ENCODE assay signal across 16 mouse cellular contexts in the genomic region with DNA sequence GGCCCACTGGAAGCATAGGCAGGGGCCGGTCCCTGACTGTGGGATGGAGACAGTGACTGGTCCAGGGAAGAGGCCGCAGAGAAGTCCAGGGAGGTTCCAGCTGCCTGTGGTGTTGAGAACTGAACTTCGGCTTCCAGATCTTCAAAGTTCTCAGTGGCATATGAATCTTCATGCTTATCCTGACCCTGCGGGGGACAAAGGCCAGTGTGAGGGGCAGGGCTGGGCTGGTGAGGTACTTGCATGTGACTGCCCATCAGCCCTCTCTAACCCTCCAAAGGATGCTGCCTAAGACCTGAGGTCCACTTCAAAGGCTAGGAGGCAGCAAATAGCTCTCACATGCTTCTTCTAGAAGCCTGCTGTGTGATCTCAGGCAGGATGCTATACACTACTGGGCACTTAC. TPM values are rescaled to one million over a fixed set of nuclear protein-coding genes. Genes with fewer than 3 reads are reported as not detected.
DNase-seq lines count a peak whose midpoint lies in the region; ATAC-seq and TF ChIP-seq lines count a peak whose summit lies in the region.
"Had no signal": no experiment of that assay in that cellular context is flagged by ENCODE, and none has a peak within 500 bp of the region (broad histone marks: within the 10 kb centered on the region; RNA-seq: fewer than 3 reads in every experiment).

No protein-coding gene starts in this region.

- peak overlapping the region; percentile 99 for H3K27ac ChIP-seq in gastrocnemius, adult 2 months
- H3K27ac ChIP-seq in heart, embryonic 16.5 days (ENCODE audit: low read length) = peak overlapping the region; percentile 84
- H3K27ac ChIP-seq: embryonic facial prominence, embryonic 12.5 days; forebrain, embryonic 15.5 days; hindbrain, embryonic 15.5 days; kidney, embryonic 15.5 days had no signal

- H3K9ac ChIP-seq in heart, embryonic 16.5 days (ENCODE audit: low read length) = no peak overlapping the region
- H3K9ac ChIP-seq: embryonic facial prominence, embryonic 12.5 days; forebrain, embryonic 15.5 days; heart, embryonic 12.5 days; hindbrain, embryonic 15.5 days; kidney, embryonic 15.5 days had no signal

- no peaks in the 10 kb centered on the region for H3K36me3 ChIP-seq in heart, embryonic 16.5 days (ENCODE audit: control insufficient read depth, insufficient read depth)
- H3K36me3 ChIP-seq: embryonic facial prominence, embryonic 12.5 days; forebrain, embryonic 15.5 days; heart, embryonic 12.5 days; hindbrain, embryonic 15.5 days; kidney, embryonic 15.5 days had no signal

- H3K4me2 ChIP-seq in heart, embryonic 16.5 days (ENCODE audit: low read depth, low read length) = no peak overlapping the region
- H3K4me2 ChIP-seq: embryonic facial prominence, embryonic 12.5 days; forebrain, embryonic 15.5 days; heart, embryonic 12.5 days; hindbrain, embryonic 15.5 days; kidney, embryonic 15.5 days had no signal

- no peaks in the 10 kb centered on the region for H3K9me3 ChIP-seq in heart, embryonic 16.5 days (replicated peaks; ENCODE audit: control insufficient read depth, low read length)
- H3K9me3 ChIP-seq: embryonic facial prominence, embryonic 12.5 days; forebrain, embryonic 15.5 days; heart, embryonic 12.5 days; hindbrain, embryonic 15.5 days; kidney, embryonic 15.5 days had no signal

- 93% methylated on average over 4 of the region's 4 CpGs for WGBS in heart, embryonic 16.5 days

- ATAC-seq in heart, embryonic 16.5 days (replicated peaks; ENCODE audit: extremely low read depth, insufficient read depth, low FRiP score) = no peak
- ATAC-seq: forebrain, embryonic 15.5 days; intestine, embryonic 16.5 days had no signal

- DNase-seq in gastrocnemius, adult 2 months = peak; percentile 21
- DNase-seq in gastrocnemius, adult 8-10 months (ENCODE audit: low spot score in 2 of 2) = no peak
- no peak for DNase-seq in heart, postnatal 4 days
- DNase-seq in kidney, postnatal 10 days = peak; percentile 9
- no peak for DNase-seq in kidney, adult 18-20 months
- DNase-seq in lung, postnatal 4 days = no peak
- DNase-seq: adrenal gland, adult 2 months; cerebellum, adult 8-10 months; heart, postnatal 14 days had no signal

- H3K4me1 ChIP-seq in heart, embryonic 16.5 days (ENCODE audit: control insufficient read depth, insufficient read depth, low read length) = peaks cover 12% of the 10 kb centered on the region; the same call in 1 of the 2 replicates
- H3K4me1 ChIP-seq: embryonic facial prominence, embryonic 12.5 days; forebrain, embryonic 15.5 days; hindbrain, embryonic 15.5 days had no signal

- no peak for TF ChIP-seq CTCF in gastrocnemius, adult 2 months (IDR thresholded peaks at IDR 0.05)

- intact Hi-C loops in gastrocnemius, adult 2 months (cut with DNase I) = no loop called here

- peak overlapping the region; percentile 47 for H3K4me3 ChIP-seq in gastrocnemius, adult 2 months
- H3K4me3 ChIP-seq in heart, embryonic 16.5 days (ENCODE audit: low read length) = no peak overlapping the region
- H3K4me3 ChIP-seq: embryonic facial prominence, embryonic 12.5 days; forebrain, embryonic 15.5 days; heart, embryonic 12.5 days; hindbrain, embryonic 15.5 days; kidney, embryonic 15.5 days had no signal

- H3K27me3 ChIP-seq in heart, embryonic 16.5 days (ENCODE audit: control insufficient read depth, insufficient read depth, low read length) = no peaks in the 10 kb centered on the region
- H3K27me3 ChIP-seq: embryonic facial prominence, embryonic 12.5 days; forebrain, embryonic 15.5 days; heart, embryonic 12.5 days; hindbrain, embryonic 15.5 days; kidney, embryonic 15.5 days had no signal

RNA-seq across cellular contexts. Expression of a gene that starts 20.3 kb away (rescaled TPM):
- total RNA-seq in gastrocnemius, adult 2 months (2021) = 1,000 to 10,000 TPM in 1 of 2 experiments, 100 to 1,000 TPM in 1; 633 to 1,638 TPM
- total RNA-seq in gastrocnemius, adult 8-10 months (2022) = 1,000 to 10,000 TPM in 2 of 4 experiments, 100 to 1,000 TPM in 2; 819 to 1,131 (median 992) TPM
- 70.0 and 89.0 TPM in 2 replicates for polyA plus RNA-seq in heart, embryonic 16.5 days (2015; fragmentation: Nextera tagmentation; extraction: Ambion mirVana)
- 100 to 1,000 TPM; 232 to 252 TPM for total RNA-seq in heart, postnatal 4 days (2021)

Comparison
In these comparisons a context has a peak if more than half of its experiments do, and no peak if none do; other contexts are left out.
1. DNase-seq: peak in gastrocnemius, adult 2 months (single experiment) and kidney, postnatal 10 days (single experiment); none in gastrocnemius, adult 8-10 months (0 of 2), heart, postnatal 4 days (single experiment), kidney, adult 18-20 months (single experiment) and lung, postnatal 4 days (0 of 2).